Mouse (Mus musculus) embryonic fibroblast, embryonic 13.5 days (primary cell): ENCODE measurements around the gene Entpd5.

Source experiments
- CTCF ChIP-seq: IDR thresholded peaks from 2 replicates; pipeline ENCODE4 v1.5.1; 2011; ENCODE audit warnings: mild to moderate bottlenecking, control low read depth, low read length, moderate library complexity, borderline replicate concordance; ENCODE audit not compliant: insufficient read depth
- POLR2A ChIP-seq: IDR thresholded peaks from 2 replicates; pipeline ENCODE4 v1.6.1; 2011; ENCODE audit warnings: low read depth, mild to moderate bottlenecking, control low read depth, low read length, moderate library complexity

GRCm38 (mm10) chr12:84390336-84390735, 18.5 kb downstream of the Entpd5 start:
- TF ChIP-seq CTCF (no peak), POLR2A (no peak)
